Mouse (Mus musculus) ES-E14 (cell line): ENCODE measurements around the gene Ece2.

Source experiments
- CHD2 ChIP-seq: IDR thresholded peaks from 2 replicates; pipeline ENCODE4 v1.6.1; 2014; ENCODE audit warnings: mild to moderate bottlenecking, low read depth, low read length, inconsistent platforms
- HCFC1 ChIP-seq: IDR thresholded peaks from 2 replicates; pipeline ENCODE4 v1.6.1; 2012; ENCODE audit warnings: low read length, inconsistent platforms, borderline replicate concordance; ENCODE audit not compliant: insufficient read depth
- MAFK ChIP-seq: IDR thresholded peaks from 2 replicates; pipeline ENCODE4 v1.6.1; 2014; ENCODE audit warnings: mild to moderate bottlenecking, low read depth, low read length, inconsistent platforms; ENCODE audit not compliant: insufficient read depth
- ZC3H11A ChIP-seq: IDR thresholded peaks from 2 replicates; pipeline ENCODE4 v1.6.1; 2012; ENCODE audit warnings: low read depth, mild to moderate bottlenecking, inconsistent platforms, low read length, borderline replicate concordance
- ZNF384 ChIP-seq: IDR thresholded peaks from 2 replicates; pipeline ENCODE4 v1.6.1; 2012; ENCODE audit warnings: low read depth, low read length, inconsistent platforms

- TF ChIP-seq MAFK (no peak), ZC3H11A (no peak), HCFC1 (no peak), ZNF384 (no peak), CHD2 (no peak)
Measured at GRCm38 (mm10) chr16:20619541-20620398, 9.9 kb upstream of the Ece2 start.
